Mouse (Mus musculus): ENCODE data around the gene Ndrg4.

DNA sequence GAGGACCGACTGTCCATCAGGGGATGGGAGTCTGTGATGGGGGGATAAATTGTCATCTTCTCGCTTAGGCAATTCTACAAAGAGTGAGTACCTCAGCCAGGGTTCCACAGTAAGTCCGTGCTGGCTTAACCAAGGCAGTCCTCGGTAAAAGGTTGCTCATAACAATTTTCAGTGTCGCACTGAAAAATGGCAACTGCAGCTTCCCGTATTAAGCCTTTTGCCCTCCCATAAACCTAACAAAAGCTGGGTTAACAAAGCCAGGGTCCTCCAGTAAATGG, 42.8 kb upstream of the Ndrg4 start:
- TF ChIP-seq MAX (IDR thresholded peaks at IDR 0.05; ENCODE audit: low read depth): no peak
- no peak for TF ChIP-seq CEBPB (IDR thresholded peaks at IDR 0.05; ENCODE audit: insufficient read depth, poor library complexity, severe bottlenecking)
- TF ChIP-seq USF1 (IDR thresholded peaks at IDR 0.05; ENCODE audit: low read depth): no peak

Data from myocyte (in vitro differentiated cells).